Mouse (Mus musculus) mesoderm, embryonic 11.5 days (tissue): ENCODE measurements around the gene Egr4.

Experiments used
- DNase-seq: peaks from one replicate; pipeline ENCODE4 v3.0.0-alpha.2; 2012; ENCODE audit warnings: low read depth, low spot score

Egr4 gene

GRCm38 (mm10) chr6:85513531-85513910 is at the start of gene Egr4:
Gene Egr4 (minus strand): TSS chr6:85513589.
- DNase-seq, result peak; percentile 49

- no peak for DNase-seq
Observed at GRCm38 (mm10) chr6:85562374-85562773, 49.0 kb upstream of the Egr4 start.

GRCm38 (mm10) chr6:85547642-85548041 is 34.3 kb upstream of the Egr4 start:
- DNase-seq, result no peak

- no peak for DNase-seq
Observed at GRCm38 (mm10) chr6:85544251-85544881, 31.0 kb upstream of the Egr4 start.

- no peak for DNase-seq
Observed at GRCm38 (mm10) chr6:85543351-85544175, 30.2 kb upstream of the Egr4 start.

- no peak for DNase-seq
Observed at GRCm38 (mm10) chr6:85522825-85523224, 9.4 kb upstream of the Egr4 start.

GRCm38 (mm10) chr6:85522026-85522425 is 8.6 kb upstream of the Egr4 start:
- no peak for DNase-seq

GRCm38 (mm10) chr6:85518091-85518693 is 4.8 kb upstream of the Egr4 start:
- DNase-seq, result no peak

GRCm38 (mm10) chr6:85515941-85516340 is 2.6 kb upstream of the Egr4 start:
- DNase-seq, result no peak

- DNase-seq, result no peak
Observed at GRCm38 (mm10) chr6:85512577-85513530, 535 bp downstream of the Egr4 start.

- no peak for DNase-seq
Observed at GRCm38 (mm10) chr6:85512056-85512440, 1.3 kb downstream of the Egr4 start.

- DNase-seq, result peak; percentile 54
Observed at GRCm38 (mm10) chr6:85511286-85512055, 1.9 kb downstream of the Egr4 start.

GRCm38 (mm10) chr6:85510476-85510875 is 2.9 kb downstream of the Egr4 start:
- peak; percentile 45 for DNase-seq

- no peak for DNase-seq
Observed at GRCm38 (mm10) chr6:85508602-85509001, 4.8 kb downstream of the Egr4 start.

GRCm38 (mm10) chr6:85504908-85505307 is 8.5 kb downstream of the Egr4 start:
- DNase-seq, result no peak

- DNase-seq, result peak; percentile 37
Observed at GRCm38 (mm10) chr6:85502911-85503250, 10.5 kb downstream of the Egr4 start, which contains the start of gene Fbxo41. Gene Fbxo41 (minus strand): TSS chr6:85502994.

GRCm38 (mm10) chr6:85502103-85502910 is 11.1 kb downstream of the Egr4 start:
- DNase-seq, result peak; percentile 24

GRCm38 (mm10) chr6:85501571-85502102 is 11.8 kb downstream of the Egr4 start:
- DNase-seq, result no peak

- DNase-seq, result no peak
Observed at GRCm38 (mm10) chr6:85500416-85500815, 13.0 kb downstream of the Egr4 start.

GRCm38 (mm10) chr6:85498147-85498546 is 15.2 kb downstream of the Egr4 start:
- DNase-seq, result no peak
